Mouse (Mus musculus) myocyte (in vitro differentiated cells): ENCODE data around the gene Rbfox2. TPM values are rescaled to one million over a fixed set of nuclear protein-coding genes. Genes with fewer than 3 reads are reported as not detected.
A peak's percentile ranks its signal among the peaks of the same experiment; 100 is the strongest.

Source experiments
- H3K27me3 ChIP-seq: one replicate; pipeline ENCODE4 v1.6.1; 2011; ENCODE audit not compliant: control insufficient read depth, insufficient read depth, insufficient read length
- H3K36me3 ChIP-seq: one replicate; pipeline ENCODE4 v1.6.1; 2011; ENCODE audit not compliant: control insufficient read depth, insufficient read depth
- H3K4me2 ChIP-seq: one replicate; pipeline ENCODE4 v1.6.1; 2011; ENCODE audit warnings: low read depth, control low read depth
- H3K4me3 ChIP-seq: one replicate; pipeline ENCODE4 v1.5.1; 2011; ENCODE audit warnings: mild to moderate bottlenecking, control low read depth, moderate library complexity
- H3K79me2 ChIP-seq: one replicate; pipeline ENCODE4 v1.6.1; 2011; ENCODE audit not compliant: control insufficient read depth, insufficient read depth
- H3ac ChIP-seq: one replicate; pipeline ENCODE4 v1.6.1; 2011; ENCODE audit not compliant: control insufficient read depth, insufficient read length
- CEBPB ChIP-seq: IDR thresholded peaks from 2 replicates; pipeline ENCODE4 v1.6.1; 2011; ENCODE audit warnings: mild to moderate bottlenecking, moderate library complexity; ENCODE audit not compliant: poor library complexity, insufficient read depth, severe bottlenecking
- E2F4 ChIP-seq: IDR thresholded peaks from one replicate; pipeline ENCODE4 v1.6.1; 2011; ENCODE audit warnings: mild to moderate bottlenecking, control low read depth, moderate library complexity; ENCODE audit not compliant: insufficient read depth
- MAX ChIP-seq: IDR thresholded peaks from one replicate; pipeline ENCODE4 v1.6.1; 2011; ENCODE audit warnings: low read depth, mild to moderate bottlenecking, control low read depth
- MYOD1 ChIP-seq, 3 experiments: IDR thresholded peaks; one replicate each; pipeline ENCODE4 v1.6.1; 2011; ENCODE audit warnings: control low read depth in 2 of 3, low read depth in 2 of 3, mild to moderate bottlenecking in 2 of 3, moderate library complexity in 1 of 3; ENCODE audit not compliant: insufficient read length in 2 of 3, control insufficient read depth in 1 of 3
- MYOG ChIP-seq, 3 experiments: IDR thresholded peaks; one replicate each; pipeline ENCODE4 v1.6.1; 2011; ENCODE audit warnings: control low read depth in 2 of 3, low read depth in 2 of 3, mild to moderate bottlenecking in 2 of 3; ENCODE audit not compliant: insufficient read length in 2 of 3, control insufficient read depth in 1 of 3, insufficient read depth in 1 of 3
- POLR2A ChIP-seq: IDR thresholded peaks from one replicate; pipeline ENCODE4 v1.6.1; 2011; ENCODE audit warnings: low read depth, mild to moderate bottlenecking, control low read depth, moderate library complexity; ENCODE audit not compliant: insufficient read length
- POLR2AphosphoS2 ChIP-seq: IDR thresholded peaks from one replicate; pipeline ENCODE4 v1.6.1; 2011; ENCODE audit warnings: low read depth, control low read depth; ENCODE audit not compliant: insufficient read length
- REST ChIP-seq: IDR thresholded peaks from one replicate; pipeline ENCODE4 v1.6.1; 2011; ENCODE audit warnings: mild to moderate bottlenecking, control low read depth, moderate library complexity; ENCODE audit not compliant: insufficient read depth, insufficient read length
- SRF ChIP-seq: IDR thresholded peaks from one replicate; pipeline ENCODE4 v1.6.1; 2011; ENCODE audit warnings: low read depth; ENCODE audit not compliant: control insufficient read depth, insufficient read length
- TCF12 ChIP-seq: IDR thresholded peaks from one replicate; pipeline ENCODE4 v1.6.1; 2011; ENCODE audit warnings: mild to moderate bottlenecking, control low read depth; ENCODE audit not compliant: poor library complexity, insufficient read depth, severe bottlenecking
- TCF3 ChIP-seq: IDR thresholded peaks from one replicate; pipeline ENCODE4 v1.6.1; 2011; ENCODE audit warnings: low read depth, control low read depth; ENCODE audit not compliant: insufficient read length
- USF1 ChIP-seq: IDR thresholded peaks from one replicate; pipeline ENCODE4 v1.6.1; 2011; ENCODE audit warnings: low read depth, mild to moderate bottlenecking, control low read depth, moderate library complexity
- polyA plus RNA-seq: library from polyadenylated mRNA; unstranded; fragments of >200 nt; fragmentation: generic; extraction: Trizol; gene quantifications from one replicate; pipeline ENCODE4 v1.2.1, GENCODE M21; 2012; ENCODE audit warnings: missing spikeins

Rbfox2 gene
- polyA plus RNA-seq, 1 experiment, result 136 TPM

- Histone ChIP-seq H3K36me3 (no peaks in the 10 kb centered on the region), H3ac (no peak overlapping the region), H3K4me3 (peak overlapping the region; percentile 5), H3K79me2 (peaks cover 65% of the 10 kb centered on the region), H3K4me2 (peak overlapping the region; percentile 87), H3K27me3 (no peaks in the 10 kb centered on the region)
- TF ChIP-seq E2F4 (no peak), POLR2A (peak; percentile 79), TCF3 (peak; percentile 28), CEBPB (0 out of 2 replicates have a peak, but pooled peaks have one; percentile 4), MYOD1 (IDR thresholded peaks at IDR 0.05; ENCODE audit: control insufficient read depth in 1 of 3, insufficient read length in 2 of 3, low read depth in 2 of 3) (peak in 2 of 3 experiments; percentile 46 to 71), TCF12 (peak; percentile 79), SRF (peak; percentile 86), MYOG (IDR thresholded peaks at IDR 0.05; ENCODE audit: control insufficient read depth in 1 of 3, insufficient read depth in 1 of 3, insufficient read length in 2 of 3, low read depth in 2 of 3) (peak in 2 of 3 experiments; percentile 10 to 75), USF1 (no peak), POLR2AphosphoS2 (peak; percentile 72), MAX (no peak), REST (no peak)
These were observed 92.2 kb downstream of the Rbfox2 start for GRCm38 (mm10) chr15:77214410-77215107.

GRCm38 (mm10) chr15:77213829-77214228 is 93.0 kb downstream of the Rbfox2 start:
- Histone ChIP-seq H3K4me3 (peak overlapping the region; percentile 5), H3K79me2 (peaks cover 64% of the 10 kb centered on the region), H3K4me2 (peak overlapping the region; percentile 87), H3ac (no peak overlapping the region), H3K27me3 (no peaks in the 10 kb centered on the region), H3K36me3 (no peaks in the 10 kb centered on the region)
- TF ChIP-seq MYOD1 (IDR thresholded peaks at IDR 0.05; ENCODE audit: control insufficient read depth in 1 of 3, insufficient read length in 2 of 3, low read depth in 2 of 3) (peak; percentile 87 to 97 (median 91)), POLR2A (peak; percentile 43), E2F4 (no peak), TCF12 (peak; percentile 30), REST (no peak), MAX (no peak), USF1 (no peak), TCF3 (no peak), POLR2AphosphoS2 (peak; percentile 44), CEBPB (no peak), SRF (no peak), MYOG (IDR thresholded peaks at IDR 0.05; ENCODE audit: control insufficient read depth in 1 of 3, insufficient read depth in 1 of 3, insufficient read length in 2 of 3, low read depth in 2 of 3) (peak; percentile 82 to 96 (median 94))

- Histone ChIP-seq H3K79me2 (peaks cover 64% of the 10 kb centered on the region), H3K27me3 (no peaks in the 10 kb centered on the region), H3K4me3 (peak overlapping the region; percentile 5), H3ac (no peak overlapping the region), H3K4me2 (peak overlapping the region; percentile 87), H3K36me3 (no peaks in the 10 kb centered on the region)
- peak in 1 of 3 experiments; percentile 31 for TF ChIP-seq MYOG (IDR thresholded peaks at IDR 0.05; ENCODE audit: control insufficient read depth in 1 of 3, insufficient read depth in 1 of 3, insufficient read length in 2 of 3, low read depth in 2 of 3)
- TF ChIP-seq POLR2AphosphoS2, result no peak
These were observed 94.0 kb downstream of the Rbfox2 start for GRCm38 (mm10) chr15:77212818-77213217.

GRCm38 (mm10) chr15:77212217-77212757 is 94.5 kb downstream of the Rbfox2 start:
- peak overlapping the region; percentile 87 for H3K4me2 ChIP-seq
- H3K79me2 ChIP-seq, result peaks cover 64% of the 10 kb centered on the region
- H3ac ChIP-seq, result no peak overlapping the region
- H3K4me3 ChIP-seq, result no peak overlapping the region
- no peak for TF ChIP-seq TCF12
- no peak for TF ChIP-seq POLR2A
- no peak for TF ChIP-seq MYOG (IDR thresholded peaks at IDR 0.05; ENCODE audit: control insufficient read depth in 1 of 3, insufficient read depth in 1 of 3, insufficient read length in 2 of 3, low read depth in 2 of 3)
- no peak for TF ChIP-seq TCF3
- TF ChIP-seq MYOD1 (IDR thresholded peaks at IDR 0.05; ENCODE audit: control insufficient read depth in 1 of 3, insufficient read length in 2 of 3, low read depth in 2 of 3), result no peak
- H3K27me3 ChIP-seq, result no peaks in the 10 kb centered on the region
- H3K36me3 ChIP-seq, result no peaks in the 10 kb centered on the region

- Histone ChIP-seq H3K36me3 (no peaks in the 10 kb centered on the region), H3K27me3 (no peaks in the 10 kb centered on the region), H3K4me3 (no peak overlapping the region), H3K79me2 (peaks cover 76% of the 10 kb centered on the region), H3ac (no peak overlapping the region), H3K4me2 (no peak overlapping the region)
- TF ChIP-seq E2F4 (no peak), MYOD1 (IDR thresholded peaks at IDR 0.05; ENCODE audit: control insufficient read depth in 1 of 3, insufficient read length in 2 of 3, low read depth in 2 of 3) (no peak), TCF12 (no peak), POLR2AphosphoS2 (no peak), MYOG (IDR thresholded peaks at IDR 0.05; ENCODE audit: control insufficient read depth in 1 of 3, insufficient read depth in 1 of 3, insufficient read length in 2 of 3, low read depth in 2 of 3) (no peak), TCF3 (no peak), POLR2A (no peak), MAX (no peak), CEBPB (no peak), REST (no peak), SRF (no peak), USF1 (no peak)
These were observed 99.8 kb downstream of the Rbfox2 start for GRCm38 (mm10) chr15:77206996-77207395.
